Mouse (Mus musculus) MEL (cell line): ENCODE results near the gene Sept3. TPM values are rescaled to one million over a fixed set of nuclear protein-coding genes. Genes with fewer than 3 reads are reported as not detected.

Experiments
- DNase-seq: peaks from one replicate; pipeline ENCODE4 v3.0.0; 2011; ENCODE audit warnings: low read depth, low spot score
- H3K27ac ChIP-seq: 2 replicates; pipeline ENCODE4 v1.5.1; 2012; ENCODE audit warnings: low read depth, mild to moderate bottlenecking, control low read depth, low read length, moderate library complexity; ENCODE audit not compliant: control insufficient read depth
- H3K27me3 ChIP-seq, 2 experiments: fragments of 150-350 bp in 1 of 2; sonication (generic) in 1 of 2; 2 replicates each; pipeline ENCODE4 v1.6.1; 2012; ENCODE audit warnings: low read length in 2 of 2, mild to moderate bottlenecking in 2 of 2, improper control_type of control experiment in 1 of 2, moderate library complexity in 1 of 2; ENCODE audit not compliant: insufficient read depth in 2 of 2, control insufficient read depth in 1 of 2
- H3K36me3 ChIP-seq, 2 experiments: 2 replicates each; pipeline ENCODE4 v1.6.1; 2012 to 2014; ENCODE audit warnings: low read length in 2 of 2, improper control_type of control experiment in 1 of 2, inconsistent platforms in 1 of 2, mild to moderate bottlenecking in 1 of 2; ENCODE audit not compliant: insufficient read depth in 2 of 2, control insufficient read depth in 1 of 2
- H3K4me1 ChIP-seq, 2 experiments: fragments of 150-350 bp in 1 of 2; sonication (generic) in 1 of 2; 2 replicates each; pipeline ENCODE4 v1.6.1; 2012; ENCODE audit warnings: low read length in 2 of 2, improper control_type of control experiment in 1 of 2, mild to moderate bottlenecking in 1 of 2; ENCODE audit not compliant: insufficient read depth in 2 of 2, control insufficient read depth in 1 of 2
- H3K4me3 ChIP-seq, 2 experiments: fragments of 150-350 bp in 1 of 2; sonication (generic) in 1 of 2; 2 replicates each; pipeline ENCODE4 v1.5.1; 2012; ENCODE audit warnings: low read depth in 2 of 2, low read length in 2 of 2, mild to moderate bottlenecking in 2 of 2, moderate library complexity in 2 of 2, control low read depth in 1 of 2, improper control_type of control experiment in 1 of 2; ENCODE audit not compliant: control insufficient read depth in 1 of 2, insufficient read depth in 1 of 2
- H3K79me2 ChIP-seq: 2 replicates; pipeline ENCODE4 v1.6.1; 2012; ENCODE audit warnings: mild to moderate bottlenecking, low read length, moderate library complexity; ENCODE audit not compliant: control insufficient read depth, poor library complexity, insufficient read depth
- H3K9ac ChIP-seq: 2 replicates; pipeline ENCODE4 v1.6.1; 2012; ENCODE audit warnings: low read depth, mild to moderate bottlenecking, control low read depth, low read length, moderate library complexity; ENCODE audit not compliant: control insufficient read depth, poor library complexity, severe bottlenecking
- H3K9me3 ChIP-seq: fragments of 150-350 bp; sonication (generic); replicated peaks from 2 replicates; pipeline ENCODE4 v1.6.1; 2012; ENCODE audit warnings: mild to moderate bottlenecking, low read length, improper control_type of control experiment, moderate library complexity; ENCODE audit not compliant: insufficient read depth
- BHLHE40 ChIP-seq: IDR thresholded peaks from 2 replicates; pipeline ENCODE4 v1.6.1; 2012; ENCODE audit warnings: low read depth, mild to moderate bottlenecking, inconsistent platforms, low read length, improper control_type of control experiment, borderline replicate concordance
- CHD2 ChIP-seq: IDR thresholded peaks from 2 replicates; pipeline ENCODE4 v1.6.1; 2011; ENCODE audit warnings: low read length, improper control_type of control experiment
- ELF1 ChIP-seq: IDR thresholded peaks from 2 replicates; pipeline ENCODE4 v1.6.1; 2014; ENCODE audit warnings: low read depth, mild to moderate bottlenecking, inconsistent platforms, low read length, improper control_type of control experiment, moderate library complexity
- EP300 ChIP-seq, 2 experiments: IDR thresholded peaks; 2 replicates each; pipeline ENCODE4 v1.6.1; 2011; ENCODE audit warnings: improper control_type of control experiment in 2 of 2, low read length in 2 of 2, low read depth in 1 of 2, mild to moderate bottlenecking in 1 of 2
- ETS1 ChIP-seq: IDR thresholded peaks from 2 replicates; pipeline ENCODE4 v1.6.1; 2012; ENCODE audit warnings: low read depth, mild to moderate bottlenecking, inconsistent platforms, low read length, improper control_type of control experiment, moderate library complexity
- GATA1 ChIP-seq: IDR thresholded peaks from 2 replicates; pipeline ENCODE4 v1.6.1; 2011; ENCODE audit warnings: low read depth, low read length, improper control_type of control experiment
- HCFC1 ChIP-seq: IDR thresholded peaks from 2 replicates; pipeline ENCODE4 v1.6.1; 2012; ENCODE audit warnings: low read depth, mild to moderate bottlenecking, inconsistent platforms, low read length, improper control_type of control experiment, moderate library complexity
- KAT2A ChIP-seq: conservative IDR thresholded peaks from 2 replicates; pipeline ENCODE4 v1.6.1; 2012; ENCODE audit warnings: low read depth, low read length, improper control_type of control experiment, inconsistent platforms
- MAZ ChIP-seq: IDR thresholded peaks from 2 replicates; pipeline ENCODE4 v1.6.1; 2012; ENCODE audit warnings: low read depth, mild to moderate bottlenecking, inconsistent platforms, low read length, improper control_type of control experiment
- MEF2A ChIP-seq: IDR thresholded peaks from 2 replicates; pipeline ENCODE4 v1.6.1; 2014; ENCODE audit warnings: low read depth, mild to moderate bottlenecking, inconsistent platforms, low read length, improper control_type of control experiment; ENCODE audit not compliant: poor library complexity, insufficient replicate concordance, severe bottlenecking; ENCODE audit errors: extremely low read depth
- MYC ChIP-seq: IDR thresholded peaks from 2 replicates; pipeline ENCODE4 v1.6.1; 2011; ENCODE audit warnings: low read depth, mild to moderate bottlenecking, low read length, improper control_type of control experiment, moderate library complexity
- POLR2AphosphoS2 ChIP-seq: IDR thresholded peaks from 2 replicates; pipeline ENCODE4 v1.6.1; 2011; ENCODE audit warnings: low read length, improper control_type of control experiment
- RCOR1 ChIP-seq: IDR thresholded peaks from 2 replicates; pipeline ENCODE4 v1.6.1; 2012; ENCODE audit warnings: low read depth, mild to moderate bottlenecking, inconsistent platforms, low read length, improper control_type of control experiment
- SIN3A ChIP-seq: IDR thresholded peaks from 2 replicates; pipeline ENCODE4 v1.6.1; 2012; ENCODE audit warnings: low read length, improper control_type of control experiment, inconsistent platforms
- SMC3 ChIP-seq: IDR thresholded peaks from 2 replicates; pipeline ENCODE4 v1.6.1; 2011; ENCODE audit warnings: low read depth, low read length, improper control_type of control experiment
- TAL1 ChIP-seq: IDR thresholded peaks from 2 replicates; pipeline ENCODE4 v1.6.1; 2012; ENCODE audit warnings: mild to moderate bottlenecking, inconsistent platforms, low read length, moderate library complexity, mixed read lengths
- TBP ChIP-seq: IDR thresholded peaks from 2 replicates; pipeline ENCODE4 v1.8.0; 2011; ENCODE audit warnings: low read depth, low read length, improper control_type of control experiment
- TCF12 ChIP-seq: IDR thresholded peaks from 2 replicates; pipeline ENCODE4 v1.6.1; 2014; ENCODE audit warnings: low read depth, mild to moderate bottlenecking, inconsistent platforms, low read length, improper control_type of control experiment, moderate library complexity
- UBTF ChIP-seq: IDR thresholded peaks from 2 replicates; pipeline ENCODE4 v1.6.1; 2012; ENCODE audit warnings: low read depth, mild to moderate bottlenecking, inconsistent platforms, low read length, improper control_type of control experiment, moderate library complexity, borderline replicate concordance; ENCODE audit not compliant: insufficient read depth
- USF1 ChIP-seq: IDR thresholded peaks from 2 replicates; pipeline ENCODE4 v1.6.1; 2014; ENCODE audit warnings: low read depth, mild to moderate bottlenecking, inconsistent platforms, low read length, improper control_type of control experiment, moderate library complexity
- ZKSCAN1 ChIP-seq: IDR thresholded peaks from 2 replicates; pipeline ENCODE4 v1.6.1; 2012; ENCODE audit warnings: low read depth, mild to moderate bottlenecking, inconsistent platforms, low read length, improper control_type of control experiment, moderate library complexity
- ZMIZ1 ChIP-seq: IDR thresholded peaks from 2 replicates; pipeline ENCODE4 v1.6.1; 2012; ENCODE audit warnings: low read depth, mild to moderate bottlenecking, inconsistent platforms, low read length, improper control_type of control experiment, moderate library complexity
- polyA plus RNA-seq, 2 experiments: library from polyadenylated mRNA; stranded (reverse) in 1 of 2; unstranded in 1 of 2; fragments of >175 nt in 1 of 2; fragments of >200 nt in 1 of 2; gene quantifications; 2 replicates each; pipeline versions ENCODE4 v1.2.1 to v1.2.4; 2012; ENCODE audit warnings: low replicate concordance in 2 of 2, low read depth in 1 of 2; ENCODE audit not compliant: insufficient read length in 2 of 2, insufficient read depth in 1 of 2, missing spikeins in 1 of 2
- total RNA-seq: library from RNA; depleted of rRNA; stranded (reverse); fragments of 300-350 nt; gene quantifications from 2 replicates; pipeline ENCODE4 v1.2.3, GENCODE M21; 2012

Gene Sept3
- total and polyA plus RNA-seq, 3 experiments: not detected

DNA sequence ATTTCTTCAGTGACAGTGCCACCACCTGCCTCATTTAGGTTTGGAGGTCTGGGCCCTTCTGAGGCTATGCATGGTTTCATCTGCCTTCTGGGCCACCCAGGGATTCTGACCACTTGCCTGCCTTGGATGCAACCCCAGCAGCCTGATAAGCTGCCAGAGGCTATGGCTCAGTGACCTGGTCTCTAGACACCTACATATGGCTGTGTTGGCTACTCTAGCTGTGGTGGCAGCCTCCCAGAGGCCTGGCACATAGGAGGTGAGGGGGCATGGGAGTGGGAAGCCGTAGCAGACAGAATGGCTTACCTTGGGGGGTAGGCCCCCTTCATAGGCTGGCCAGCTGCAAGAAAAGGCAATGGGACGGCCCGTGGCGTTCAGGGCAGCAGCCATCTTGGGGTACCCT lies 60.5 kb downstream of the Sept3 start:
- TF ChIP-seq SMC3 (no peak), ELF1 (no peak), ETS1 (no peak), ZKSCAN1 (no peak), UBTF (no peak), KAT2A (no peak), CHD2 (no peak), POLR2AphosphoS2 (no peak), TBP (no peak), HCFC1 (no peak), EP300 (IDR thresholded peaks at IDR 0.05; ENCODE audit: low read depth in 1 of 2, low read length in 2 of 2) (no peak), ZMIZ1 (no peak)
- Histone ChIP-seq H3K36me3 (peaks cover 0 to 12% of the 10 kb centered on the region in 2 experiments; a peak in 2 of 4 replicates), H3K9me3 (no peaks in the 10 kb centered on the region), H3K4me3 (no peak overlapping the region), H3K9ac (no peak overlapping the region), H3K4me1 (peaks cover 9 to 18% of the 10 kb centered on the region in 2 experiments), H3K79me2 (no peaks in the 10 kb centered on the region; the same call in 1 of the 2 replicates), H3K27me3 (no peaks in the 10 kb centered on the region), H3K27ac (no peak overlapping the region)
- DNase-seq: no peak

- H3K36me3 ChIP-seq: peaks cover 0 to 12% of the 10 kb centered on the region in 2 experiments; a peak in 2 of 4 replicates
- no peak for DNase-seq
- no peak overlapping the region for H3K9ac ChIP-seq
- no peaks in the 10 kb centered on the region for H3K9me3 ChIP-seq
- no peaks in the 10 kb centered on the region for H3K27me3 ChIP-seq
- H3K4me3 ChIP-seq: no peak overlapping the region
- H3K27ac ChIP-seq: no peak overlapping the region
- TF ChIP-seq ZKSCAN1 (no peak), MEF2A (no peak)
- peaks cover 9 to 18% of the 10 kb centered on the region in 2 experiments for H3K4me1 ChIP-seq
- peaks cover 10% of the 10 kb centered on the region; the same call in 1 of the 2 replicates for H3K79me2 ChIP-seq
Measured at GRCm38 (mm10) chr15:82336629-82337028, 61.9 kb downstream of the Sept3 start.

DNA sequence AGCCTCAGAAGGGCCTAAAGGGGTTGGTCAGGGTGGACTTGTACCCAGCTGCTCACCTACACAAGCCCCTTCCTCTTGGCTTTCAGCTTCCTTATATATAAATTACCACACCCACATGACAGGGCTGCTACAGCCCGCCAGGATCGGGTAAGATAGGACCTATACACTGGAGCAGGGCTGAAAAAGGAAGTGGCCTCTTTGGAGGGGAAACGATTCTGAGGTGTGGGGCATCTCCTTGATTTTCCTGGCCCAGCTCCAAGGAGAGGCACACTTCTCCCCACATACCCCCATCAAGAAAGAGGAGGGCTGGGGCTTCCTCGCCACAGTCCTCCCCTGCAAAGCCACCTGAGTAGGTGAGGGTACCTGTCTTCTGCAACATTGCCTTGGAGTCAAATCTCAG lies 63.2 kb downstream of the Sept3 start:
- H3K9ac ChIP-seq: peak overlapping the region; percentile 65
- TF ChIP-seq TBP (no peak), TAL1 (no peak), BHLHE40 (no peak), RCOR1 (peak; percentile 86), ETS1 (peak; percentile 65), ELF1 (peak; percentile 56; the same call in 1 of the 2 replicates), SMC3 (no peak), GATA1 (peak; percentile 33; the same call in 1 of the 2 replicates), USF1 (peak; percentile 51; the same call in 1 of the 2 replicates), POLR2AphosphoS2 (no peak), MAZ (no peak), HCFC1 (0 out of 2 replicates have a peak, but pooled peaks have one; percentile 12), TCF12 (0 out of 2 replicates have a peak, but pooled peaks have one; percentile 28), MEF2A (no peak), SIN3A (peak; percentile 64; the same call in 1 of the 2 replicates), EP300 (IDR thresholded peaks at IDR 0.05; ENCODE audit: low read depth in 1 of 2, low read length in 2 of 2) (peak; percentile 51 to 71), MYC (no peak)
- H3K4me3 ChIP-seq: peak overlapping the region; percentile 71 to 83
- no peaks in the 10 kb centered on the region for H3K27me3 ChIP-seq
- peak; percentile 87 for DNase-seq
- H3K36me3 ChIP-seq: peaks cover 0 to 20% of the 10 kb centered on the region in 2 experiments; a peak in 2 of 4 replicates
- peaks cover 18% of the 10 kb centered on the region for H3K79me2 ChIP-seq
- H3K9me3 ChIP-seq: no peaks in the 10 kb centered on the region
- peak overlapping the region; percentile 68 for H3K27ac ChIP-seq
- H3K4me1 ChIP-seq: peaks cover 13 to 25% of the 10 kb centered on the region in 2 experiments
